Mouse (Mus musculus) heart, embryonic 14.5 days (tissue): ENCODE data around the gene Sap30. TPM values are rescaled to one million over a fixed set of nuclear protein-coding genes. Genes with fewer than 3 reads are reported as not detected.
A peak's percentile ranks its signal among the peaks of the same experiment; 100 is the strongest.

Source experiments
- ATAC-seq: fragments of 200-750 bp; cut with Nextera tagmentation; 2 replicates; pipeline ENCODE4 v1.8.0; 2017; ENCODE audit warnings: low read depth, moderate TSS enrichment; ENCODE audit not compliant: insufficient number of reproducible peaks, insufficient read depth, low FRiP score
- H3K27ac ChIP-seq, 2 experiments: fragments of 200-500 bp in 1 of 2; fragments of 300-500 bp in 1 of 2; sonication (generic) in 1 of 2; replicated peaks in 1 of 2; 2 replicates each; pipeline ENCODE4 v1.5.1; 2012 to 2014; ENCODE audit warnings: low read depth in 2 of 2, low read length in 2 of 2, control low read depth in 1 of 2, mild to moderate bottlenecking in 1 of 2, mixed read lengths in 1 of 2; ENCODE audit not compliant: control insufficient read depth in 1 of 2, insufficient read depth in 1 of 2
- H3K27me3 ChIP-seq: fragments of 300-500 bp; sonication (generic); 2 replicates; pipeline ENCODE4 v1.6.1; 2014; ENCODE audit warnings: mild to moderate bottlenecking, low read length, control low read depth; ENCODE audit not compliant: control insufficient read depth, insufficient read depth
- H3K36me3 ChIP-seq: fragments of 300-500 bp; sonication (generic); 2 replicates; pipeline ENCODE4 v1.6.1; 2014; ENCODE audit warnings: mild to moderate bottlenecking, control low read depth, low read length, mixed read lengths; ENCODE audit not compliant: control insufficient read depth, insufficient read depth
- H3K4me1 ChIP-seq, 2 experiments: fragments of 200-500 bp in 1 of 2; fragments of 300-500 bp in 1 of 2; sonication (generic) in 1 of 2; 2 replicates each; pipeline ENCODE4 v1.6.1; 2012 to 2014; ENCODE audit warnings: low read length in 2 of 2, control low read depth in 1 of 2, mixed read lengths in 1 of 2; ENCODE audit not compliant: control insufficient read depth in 2 of 2, insufficient read depth in 2 of 2
- H3K4me2 ChIP-seq: fragments of 300-500 bp; sonication (generic); 2 replicates; pipeline ENCODE4 v1.6.1; 2014; ENCODE audit warnings: mild to moderate bottlenecking, low read length
- H3K4me3 ChIP-seq, 2 experiments: fragments of 200-500 bp in 1 of 2; fragments of 300-500 bp in 1 of 2; sonication (generic) in 1 of 2; 2 replicates each; pipeline ENCODE4 v1.5.1; 2012 to 2014; ENCODE audit warnings: low read length in 2 of 2, mild to moderate bottlenecking in 2 of 2, control low read depth in 1 of 2, low read depth in 1 of 2, moderate library complexity in 1 of 2; ENCODE audit not compliant: control insufficient read depth in 1 of 2, insufficient read depth in 1 of 2
- H3K9ac ChIP-seq: fragments of 300-500 bp; sonication (generic); 2 replicates; pipeline ENCODE4 v1.6.1; 2014; ENCODE audit warnings: mild to moderate bottlenecking, low read length
- H3K9me3 ChIP-seq: fragments of 300-500 bp; sonication (generic); 2 replicates; pipeline ENCODE4 v1.6.1; 2016; ENCODE audit warnings: low read length, control low read depth; ENCODE audit not compliant: control insufficient read depth
- WGBS: fragments of 180-500 bp; shearing (Covaris S2); extraction: QIAGEN DNeasy Blood & Tissue Kit; methylation state at CpG from one replicate; pipeline ENCODE4 v1.1.7; 2014; 5-methylcytosine and 5-hydroxymethylcytosine counted together
- polyA plus RNA-seq: library from polyadenylated mRNA; unstranded; fragments of >200 nt; fragmentation: Nextera tagmentation; extraction: Ambion mirVana; gene quantifications from 2 replicates; pipeline ENCODE4 v1.2.1, GENCODE M21; 2014

Sap30 gene
- polyA plus RNA-seq, 1 experiment from 2014 or later, result 66.8 TPM

DNA sequence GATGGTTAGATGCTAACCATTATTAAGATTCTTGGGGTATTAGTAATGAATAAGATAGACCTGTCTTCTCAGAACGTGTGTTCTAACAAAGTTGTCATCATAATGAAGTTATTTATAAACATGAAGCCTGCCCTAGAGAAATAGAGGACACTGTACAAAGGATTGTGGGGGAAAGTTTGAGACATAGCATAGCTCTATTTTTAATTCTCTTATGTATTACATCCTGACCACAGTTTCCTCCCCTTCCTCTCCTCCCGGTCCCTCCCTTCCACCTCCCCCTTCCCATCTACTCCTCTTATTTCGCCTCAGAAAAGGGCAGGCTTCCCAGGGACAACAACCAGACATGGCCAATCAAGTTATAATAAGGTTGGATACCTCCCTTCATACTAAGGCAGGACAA lies 9.3 kb downstream of the Sap30 start:
- ATAC-seq, result peak; percentile 66; the same call in 1 of the 2 replicates
- H3K4me2 ChIP-seq, result no peak overlapping the region
- H3K27me3 ChIP-seq, result no peaks in the 10 kb centered on the region
- H3K4me1 ChIP-seq, result peaks cover 7 to 14% of the 10 kb centered on the region in 2 experiments; a peak in 3 of 4 replicates
- H3K27ac ChIP-seq, result peak overlapping the region; percentile 8 to 71; a peak in 3 of 4 replicates
- H3K9me3 ChIP-seq, result no peaks in the 10 kb centered on the region
- H3K36me3 ChIP-seq, result peaks cover 20% of the 10 kb centered on the region
- no peak overlapping the region for H3K9ac ChIP-seq
- 23% methylated on average over 3 of the region's 3 CpGs for WGBS
- no peak overlapping the region for H3K4me3 ChIP-seq

DNA sequence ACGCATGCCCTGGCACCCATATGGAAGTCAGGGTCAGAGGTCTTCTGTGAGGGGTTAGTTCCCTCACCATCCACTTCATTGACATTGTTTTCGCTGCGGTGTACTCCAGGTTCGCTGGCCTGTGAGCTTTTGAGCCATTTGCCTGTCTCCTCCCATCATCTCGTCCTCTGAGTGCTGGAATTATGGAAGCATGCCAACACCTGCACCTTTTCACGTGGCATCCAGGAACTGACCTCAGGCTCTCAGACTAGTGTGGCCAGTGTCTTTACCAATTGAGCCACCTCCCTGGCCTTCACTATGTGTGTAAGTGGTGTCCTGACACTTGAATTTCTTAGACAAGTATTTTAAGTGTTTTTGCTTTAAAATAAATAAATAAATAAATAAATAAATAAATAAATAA lies 13.9 kb downstream of the Sap30 start:
- no peak overlapping the region for H3K4me2 ChIP-seq
- peaks cover 7 to 22% of the 10 kb centered on the region in 2 experiments for H3K4me1 ChIP-seq
- H3K36me3 ChIP-seq, result no peaks in the 10 kb centered on the region
- no peak for ATAC-seq
- no peak overlapping the region for H3K27ac ChIP-seq
- no peak overlapping the region for H3K9ac ChIP-seq
- H3K4me3 ChIP-seq, result no peak overlapping the region
- H3K9me3 ChIP-seq, result no peaks in the 10 kb centered on the region
- no peaks in the 10 kb centered on the region for H3K27me3 ChIP-seq
- WGBS, result 67% methylated on average over 6 of the region's 6 CpGs

DNA sequence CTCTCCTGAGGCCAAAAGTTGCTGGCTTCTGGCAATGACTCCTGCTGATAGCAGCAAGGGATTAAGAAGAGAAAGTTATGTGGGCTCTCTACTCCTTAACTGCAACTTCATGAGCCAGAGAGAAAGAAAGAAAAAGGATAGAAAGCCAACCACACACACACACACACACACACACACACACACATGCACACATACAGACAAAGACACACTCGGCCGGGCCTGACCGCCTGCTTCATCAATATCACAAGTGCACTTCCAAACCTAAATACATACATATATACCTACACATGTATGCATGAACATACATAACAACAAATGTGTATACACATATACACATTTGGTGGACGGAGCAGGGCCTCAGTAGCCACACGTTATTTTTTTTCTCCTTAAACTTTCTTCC lies 16.8 kb downstream of the Sap30 start:
- WGBS, result 89% methylated on average over 5 of the region's 5 CpGs
- Histone ChIP-seq H3K9ac (no peak overlapping the region), H3K36me3 (no peaks in the 10 kb centered on the region), H3K4me3 (no peak overlapping the region), H3K27me3 (no peaks in the 10 kb centered on the region), H3K4me2 (no peak overlapping the region), H3K4me1 (peaks cover 6 to 17% of the 10 kb centered on the region in 2 experiments), H3K9me3 (no peaks in the 10 kb centered on the region), H3K27ac (no peak overlapping the region)
- no peak for ATAC-seq

DNA sequence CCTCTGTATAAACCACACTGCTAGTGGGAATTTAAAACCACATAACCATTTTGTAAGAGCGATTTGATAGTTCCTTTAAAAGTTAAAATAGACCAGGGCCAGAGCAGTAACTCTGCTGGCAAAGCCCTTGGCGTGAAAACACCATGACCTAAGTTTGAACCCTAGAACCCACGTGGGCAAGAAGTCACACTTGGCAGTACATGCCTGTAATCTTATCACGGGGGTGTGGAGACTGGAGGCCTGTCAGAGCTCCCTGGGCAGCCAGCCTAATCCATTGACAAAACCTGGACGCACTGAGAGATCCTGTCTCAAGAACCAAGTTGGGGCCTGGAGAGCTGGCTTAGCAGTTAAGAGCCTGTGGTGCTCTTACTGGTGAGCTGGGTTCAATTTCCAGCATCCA lies 19.0 kb downstream of the Sap30 start:
- 3% methylated on average over 5 of the region's 5 CpGs for WGBS

DNA sequence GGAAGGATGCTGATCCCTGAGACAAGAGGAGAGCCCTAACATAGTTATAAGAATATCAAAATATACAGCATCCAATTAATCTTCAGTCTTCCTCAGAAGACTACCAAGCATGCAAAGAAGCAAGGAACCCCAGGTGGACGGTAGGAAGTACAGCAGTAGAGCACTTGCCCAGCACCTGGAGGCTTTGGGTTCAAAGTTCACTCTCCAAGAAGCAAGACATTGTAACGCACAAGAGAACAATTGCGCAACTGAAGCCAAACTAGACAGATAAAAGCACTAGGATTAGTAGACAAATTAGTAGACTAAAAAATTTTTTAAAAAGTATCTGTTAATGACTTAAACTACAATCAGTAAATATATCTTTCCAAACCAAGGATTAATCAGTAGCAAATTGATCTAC lies 23.9 kb downstream of the Sap30 start:
- Histone ChIP-seq H3K27ac (no peak overlapping the region), H3K4me1 (peaks cover 6 to 9% of the 10 kb centered on the region in 2 experiments), H3K4me2 (no peak overlapping the region), H3K4me3 (no peak overlapping the region), H3K9ac (no peak overlapping the region), H3K9me3 (no peaks in the 10 kb centered on the region), H3K36me3 (no peaks in the 10 kb centered on the region), H3K27me3 (no peaks in the 10 kb centered on the region)
- WGBS, result 89% methylated on average over 3 of the region's 3 CpGs
- ATAC-seq, result no peak

More for the DNA sequence above, 19.0 kb downstream of the Sap30 start:
- H3K4me2 ChIP-seq, result peak overlapping the region; percentile 21; the same call in 1 of the 2 replicates
- H3K27ac ChIP-seq, result peak overlapping the region; percentile 62 to 83
- no peaks in the 10 kb centered on the region for H3K27me3 ChIP-seq
- H3K9me3 ChIP-seq, result no peaks in the 10 kb centered on the region
- no peak overlapping the region; the same call in 1 of the 2 replicates for H3K9ac ChIP-seq
- H3K36me3 ChIP-seq, result no peaks in the 10 kb centered on the region
- peak; percentile 96 for ATAC-seq
- H3K4me3 ChIP-seq, result no peak overlapping the region
- H3K4me1 ChIP-seq, result peaks cover 6 to 17% of the 10 kb centered on the region in 2 experiments

DNA sequence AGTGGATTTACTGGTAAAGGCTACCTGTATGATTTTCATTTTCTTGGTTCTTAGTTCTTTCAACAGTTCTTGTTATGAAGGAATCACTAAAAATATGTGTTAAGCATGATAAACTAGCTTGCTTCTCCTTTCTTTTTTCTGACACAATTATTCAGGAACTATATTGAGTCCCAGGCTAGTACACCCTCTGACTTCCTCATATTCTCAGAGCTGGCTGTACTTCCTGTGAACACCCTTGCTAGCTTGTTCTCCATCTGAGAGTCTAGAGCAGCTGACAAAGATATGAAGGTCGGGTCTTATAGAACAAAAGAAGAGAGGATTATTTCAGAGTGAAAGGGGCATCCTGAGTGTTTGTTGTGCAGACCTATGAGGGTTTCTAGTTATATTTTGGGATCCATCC lies 24.8 kb downstream of the Sap30 start:
- WGBS, result 28% methylated on average over 1 of the region's 1 CpGs
- Histone ChIP-seq H3K4me1 (peaks cover 2 to 6% of the 10 kb centered on the region in 2 experiments), H3K36me3 (no peaks in the 10 kb centered on the region)

DNA sequence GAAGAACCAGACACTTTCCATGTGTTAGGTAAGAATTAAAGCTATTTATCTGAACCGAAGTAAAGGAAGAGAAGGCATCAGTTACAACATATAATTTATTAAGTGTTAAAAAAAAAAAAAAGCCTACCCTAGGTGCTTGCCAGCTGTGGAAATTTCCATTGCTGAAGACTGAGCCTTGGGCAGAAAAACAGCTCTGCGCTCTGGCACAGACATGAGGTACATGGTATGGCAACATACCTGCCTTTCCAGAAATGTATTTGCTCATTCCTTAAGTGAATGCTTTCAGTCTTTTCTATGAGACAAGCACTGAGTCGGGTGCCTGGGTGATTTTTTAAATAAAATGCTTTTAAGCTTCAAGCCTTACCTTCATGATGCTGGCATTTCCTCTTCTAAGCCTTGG lies 29.7 kb downstream of the Sap30 start:
- Histone ChIP-seq H3K36me3 (no peaks in the 10 kb centered on the region), H3K27me3 (no peaks in the 10 kb centered on the region), H3K9ac (no peak overlapping the region), H3K4me2 (no peak overlapping the region), H3K4me3 (no peak overlapping the region), H3K9me3 (no peaks in the 10 kb centered on the region), H3K4me1 (peaks cover 2 to 4% of the 10 kb centered on the region in 2 experiments; a peak in 2 of 4 replicates), H3K27ac (no peak overlapping the region)
- 73% methylated on average over 3 of the region's 3 CpGs for WGBS
- ATAC-seq, result no peak

More for the DNA sequence above, 24.8 kb downstream of the Sap30 start:
- Histone ChIP-seq H3K4me2 (no peak overlapping the region), H3K27me3 (no peaks in the 10 kb centered on the region), H3K4me3 (no peak overlapping the region), H3K9me3 (no peaks in the 10 kb centered on the region), H3K9ac (no peak overlapping the region), H3K27ac (no peak overlapping the region)
- ATAC-seq, result no peak

DNA sequence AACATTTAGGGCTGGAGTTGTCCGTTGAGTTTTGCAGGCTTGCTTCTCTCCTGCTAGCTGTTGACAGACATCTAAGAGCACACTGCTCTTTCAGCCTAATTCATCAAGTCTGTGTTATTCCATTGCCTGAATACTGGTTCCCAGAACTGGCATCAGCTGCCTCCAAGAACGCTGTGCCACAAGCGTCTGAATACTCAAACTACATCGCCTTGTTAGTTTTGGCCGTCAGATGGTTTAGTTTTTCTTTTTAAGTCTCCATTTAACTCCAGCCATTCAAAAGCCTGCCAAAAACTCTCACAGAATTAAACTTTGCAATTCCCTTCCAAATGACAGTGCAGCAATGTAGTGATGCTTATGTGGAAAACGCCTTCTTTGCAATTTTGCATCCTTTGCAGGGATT lies 30.5 kb downstream of the Sap30 start:
- H3K9me3 ChIP-seq, result no peaks in the 10 kb centered on the region
- H3K4me2 ChIP-seq, result peak overlapping the region; percentile 30; the same call in 1 of the 2 replicates
- ATAC-seq, result no peak
- WGBS, result 62% methylated on average over 6 of the region's 6 CpGs
- no peaks in the 10 kb centered on the region for H3K27me3 ChIP-seq
- H3K4me3 ChIP-seq, result no peak overlapping the region
- H3K27ac ChIP-seq, result no peak overlapping the region
- H3K9ac ChIP-seq, result no peak overlapping the region
- peaks cover 2 to 4% of the 10 kb centered on the region in 2 experiments; a peak in 2 of 4 replicates for H3K4me1 ChIP-seq
- no peaks in the 10 kb centered on the region for H3K36me3 ChIP-seq
